In genomic region chr13:108685817-108686216, GRCm38 (mm10) we compare ENCODE assay signal across 16 mouse cellular contexts.
DNase-seq lines count a peak whose midpoint lies in the region; ATAC-seq lines count a peak whose summit lies in the region.
"Had no signal": no experiment of that assay in that cellular context is flagged by ENCODE, and none has a peak within 500 bp of the region (broad histone marks: within the 10 kb centered on the region; RNA-seq: fewer than 3 reads in every experiment).

No protein-coding gene starts in this region.

- ATAC-seq in heart, embryonic 15.5 days (replicated peaks; ENCODE audit: insufficient number of reproducible peaks, insufficient read depth, low FRiP score, low read depth) = peak; percentile 70; the same call in 1 of the 2 replicates
- no peak for ATAC-seq in midbrain, embryonic 14.5 days (ENCODE audit: low FRiP score, low TSS enrichment)
- no peak for ATAC-seq in midbrain, embryonic 11.5 days (ENCODE audit: low FRiP score)
- ATAC-seq: hindbrain, embryonic 16.5 days; liver, embryonic 12.5 days had no signal

- WGBS in heart, embryonic 15.5 days = 49% methylated on average over 7 of the region's 7 CpGs
- WGBS in midbrain, embryonic 14.5 days = 84% methylated on average over 7 of the region's 7 CpGs
- 93% methylated on average over 7 of the region's 7 CpGs for WGBS in midbrain, embryonic 11.5 days

- no peak overlapping the region for H3K9ac ChIP-seq in heart, embryonic 15.5 days
- H3K9ac ChIP-seq in midbrain, embryonic 14.5 days (replicated peaks; ENCODE audit: low read length) = no peak overlapping the region
- no peak overlapping the region for H3K9ac ChIP-seq in midbrain, embryonic 11.5 days (ENCODE audit: low read length)
- H3K9ac ChIP-seq: liver, embryonic 12.5 days had no signal

- DNase-seq in cerebellum, postnatal 10 days = peak; percentile 37 to 54
- DNase-seq in cerebellum, adult 11-12 months = no peak
- no peak for DNase-seq in heart, adult 8-10 months (ENCODE audit: low spot score)
- peak; percentile 5 for DNase-seq in midbrain, embryonic 14.5 days
- DNase-seq in midbrain, embryonic 11.5 days (ENCODE audit: low spot score, missing footprints) = no peak
- DNase-seq in urinary bladder, adult 2 months (ENCODE audit: low spot score) = no peak
- no peak for DNase-seq in gastrocnemius, postnatal 25 days
- DNase-seq: cerebellum, adult 18-20 months; gastrocnemius, postnatal 14 days; kidney, adult 18-20 months; kidney, postnatal 25 days; retina, postnatal 1 day had no signal

- no peaks in the 10 kb centered on the region for H3K9me3 ChIP-seq in heart, embryonic 15.5 days (replicated peaks)
- no peaks in the 10 kb centered on the region for H3K9me3 ChIP-seq in midbrain, embryonic 14.5 days (ENCODE audit: control insufficient read depth, low read length)
- no peaks in the 10 kb centered on the region for H3K9me3 ChIP-seq in midbrain, embryonic 11.5 days (ENCODE audit: control insufficient read depth, low read length)
- H3K9me3 ChIP-seq: liver, embryonic 12.5 days had no signal

- no peak overlapping the region for H3K4me3 ChIP-seq in heart, embryonic 15.5 days
- H3K4me3 ChIP-seq in midbrain, embryonic 14.5 days (replicated peaks; ENCODE audit: low read depth, low read length) = no peak overlapping the region
- H3K4me3 ChIP-seq in midbrain, embryonic 11.5 days (ENCODE audit: low read depth, low read length) = no peak overlapping the region
- H3K4me3 ChIP-seq: erythroblast, embryonic 14.5 days; liver, embryonic 12.5 days had no signal

- no peaks in the 10 kb centered on the region for H3K27me3 ChIP-seq in heart, embryonic 15.5 days
- H3K27me3 ChIP-seq in midbrain, embryonic 14.5 days (ENCODE audit: control insufficient read depth, insufficient read depth, low read length) = no peaks in the 10 kb centered on the region
- H3K27me3 ChIP-seq in midbrain, embryonic 11.5 days (ENCODE audit: control insufficient read depth, insufficient read depth, low read length) = no peaks in the 10 kb centered on the region
- H3K27me3 ChIP-seq: liver, embryonic 12.5 days had no signal

- no peak overlapping the region for H3K4me2 ChIP-seq in heart, embryonic 15.5 days
- no peak overlapping the region for H3K4me2 ChIP-seq in midbrain, embryonic 14.5 days (ENCODE audit: low read length)
- no peak overlapping the region for H3K4me2 ChIP-seq in midbrain, embryonic 11.5 days
- H3K4me2 ChIP-seq: liver, embryonic 12.5 days had no signal

- peak overlapping the region; percentile 61 for H3K27ac ChIP-seq in heart, embryonic 15.5 days
- no peak overlapping the region for H3K27ac ChIP-seq in midbrain, embryonic 14.5 days (replicated peaks; ENCODE audit: low read depth, low read length)
- no peak overlapping the region for H3K27ac ChIP-seq in midbrain, embryonic 11.5 days (ENCODE audit: low read depth, low read length)
- H3K27ac ChIP-seq: liver, embryonic 12.5 days had no signal

- peaks cover 10% of the 10 kb centered on the region for H3K4me1 ChIP-seq in heart, embryonic 15.5 days (replicated peaks)
- no peaks in the 10 kb centered on the region for H3K4me1 ChIP-seq in midbrain, embryonic 14.5 days (ENCODE audit: control insufficient read depth, insufficient read depth, low read length)
- H3K4me1 ChIP-seq in midbrain, embryonic 11.5 days (ENCODE audit: control insufficient read depth, insufficient read depth, low read length) = no peaks in the 10 kb centered on the region
- H3K4me1 ChIP-seq: liver, embryonic 12.5 days had no signal

- no peaks in the 10 kb centered on the region for H3K36me3 ChIP-seq in heart, embryonic 15.5 days
- H3K36me3 ChIP-seq in midbrain, embryonic 14.5 days (ENCODE audit: control insufficient read depth, insufficient read depth, low read length) = no peaks in the 10 kb centered on the region
- no peaks in the 10 kb centered on the region for H3K36me3 ChIP-seq in midbrain, embryonic 11.5 days (ENCODE audit: control insufficient read depth, insufficient read depth, low read length)
- H3K36me3 ChIP-seq: liver, embryonic 12.5 days had no signal

Comparison
In these comparisons a context has a peak if more than half of its experiments do, and no peak if none do; other contexts are left out.
1. DNase-seq: peak in cerebellum, postnatal 10 days (2 of 2) and midbrain, embryonic 14.5 days (single experiment); none in cerebellum, adult 11-12 months (single experiment), heart, adult 8-10 months (single experiment), midbrain, embryonic 11.5 days (single experiment), urinary bladder, adult 2 months (single experiment) and gastrocnemius, postnatal 25 days (single experiment).